Mouse (Mus musculus): ENCODE measurements around the gene Med7. TPM values are rescaled to one million over a fixed set of nuclear protein-coding genes. Genes with fewer than 3 reads are reported as not detected.

Gene Med7
- 35.0 and 43.6 TPM in 2 replicates for total RNA-seq (2017)

DNA sequence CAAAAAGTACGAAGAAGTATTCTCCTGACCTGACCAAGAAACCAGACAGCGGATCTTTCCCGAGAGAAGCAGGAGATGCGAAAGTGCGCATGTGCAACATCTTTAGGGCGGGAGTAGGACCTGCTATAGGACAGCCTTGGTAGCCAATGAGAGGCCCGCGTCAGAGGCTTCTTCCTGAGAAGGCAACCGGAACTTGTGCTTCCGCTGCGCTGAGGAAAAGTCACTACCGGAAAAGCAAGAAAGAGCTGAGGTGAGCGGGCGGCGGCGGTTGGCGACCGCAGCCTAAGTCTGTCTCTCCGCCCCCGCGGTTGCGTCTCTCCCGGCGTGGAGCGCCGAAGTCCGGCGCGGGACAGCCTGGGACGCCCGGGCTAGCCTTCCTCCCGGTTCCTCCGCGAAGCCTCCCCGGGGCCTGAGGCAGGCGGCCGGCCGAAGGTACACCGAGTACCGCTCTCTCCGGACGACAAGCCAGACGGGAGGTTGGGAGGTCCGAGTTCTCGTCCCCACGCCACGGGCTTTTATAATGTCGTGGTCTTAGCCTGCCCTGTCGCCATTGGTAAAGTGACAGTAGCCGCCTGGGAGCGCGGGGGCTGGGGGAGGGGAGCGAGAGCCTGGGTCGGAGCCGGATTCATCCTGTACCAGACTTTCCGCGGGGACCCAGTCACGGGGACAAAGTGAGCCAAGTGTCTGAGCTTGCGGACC is at the start of gene Med7:
Med7 (plus strand) TSS at position 166 of the 699 bp plus-strand sequence.
- peak; percentile 99 for ATAC-seq (ENCODE audit: extremely low read depth, insufficient number of reproducible peaks, low FRiP score, poor library complexity, severe bottlenecking)

GRCm38 (mm10) chr11:46387061-46387460 is 49.7 kb upstream of the Med7 start:
- ATAC-seq (ENCODE audit: extremely low read depth, insufficient number of reproducible peaks, low FRiP score, poor library complexity, severe bottlenecking): no peak

DNA sequence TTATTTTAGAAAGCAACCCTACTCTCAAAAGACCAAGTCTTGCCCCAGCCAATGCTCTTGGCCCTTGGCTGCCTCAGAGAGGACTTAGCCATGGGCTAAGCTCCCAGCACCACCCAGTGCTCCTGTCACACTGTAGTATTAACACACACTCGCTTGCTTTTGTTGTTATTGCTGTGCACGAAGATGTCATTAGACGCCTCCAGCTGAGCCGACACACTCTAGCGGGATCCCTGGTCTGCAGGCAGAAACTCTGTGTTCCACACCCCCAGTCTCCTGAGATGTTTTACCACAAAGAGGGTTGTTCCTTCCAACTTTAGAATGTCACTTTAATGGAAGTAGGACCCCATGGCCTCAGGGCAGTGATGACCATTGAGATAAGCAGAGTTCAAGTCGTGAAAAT is 48.3 kb upstream of the Med7 start:
- no peak for ATAC-seq (ENCODE audit: extremely low read depth, insufficient number of reproducible peaks, low FRiP score, poor library complexity, severe bottlenecking)

- peak; percentile 48; the same call in 1 of the 2 replicates for ATAC-seq (ENCODE audit: extremely low read depth, insufficient number of reproducible peaks, low FRiP score, poor library complexity, severe bottlenecking)
Observed at GRCm38 (mm10) chr11:46389336-46390117, 47.2 kb upstream of the Med7 start, which contains the start of gene Itk. Gene Itk (minus strand): TSS chr11:46389515.

DNA sequence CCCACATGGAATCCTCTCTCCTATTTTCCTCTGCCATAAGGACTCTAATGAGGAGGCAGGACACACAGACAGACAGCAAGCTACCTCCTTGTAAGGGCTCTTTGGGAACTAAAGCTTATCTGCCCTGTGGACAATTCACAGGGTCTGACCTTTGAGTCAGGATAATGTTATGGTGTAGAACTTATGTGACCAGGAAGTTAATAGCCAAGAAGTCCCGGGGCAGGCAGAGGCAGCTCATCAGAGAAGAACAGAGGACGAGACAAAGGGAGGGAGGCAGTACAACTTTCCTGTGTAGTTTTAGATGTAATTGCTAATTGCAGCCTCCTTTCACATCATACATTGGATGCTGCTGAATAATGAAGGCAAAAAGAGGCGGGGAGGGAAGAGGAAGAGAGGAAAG is 46.1 kb upstream of the Med7 start:
- ATAC-seq (ENCODE audit: extremely low read depth, insufficient number of reproducible peaks, low FRiP score, poor library complexity, severe bottlenecking): no peak

DNA sequence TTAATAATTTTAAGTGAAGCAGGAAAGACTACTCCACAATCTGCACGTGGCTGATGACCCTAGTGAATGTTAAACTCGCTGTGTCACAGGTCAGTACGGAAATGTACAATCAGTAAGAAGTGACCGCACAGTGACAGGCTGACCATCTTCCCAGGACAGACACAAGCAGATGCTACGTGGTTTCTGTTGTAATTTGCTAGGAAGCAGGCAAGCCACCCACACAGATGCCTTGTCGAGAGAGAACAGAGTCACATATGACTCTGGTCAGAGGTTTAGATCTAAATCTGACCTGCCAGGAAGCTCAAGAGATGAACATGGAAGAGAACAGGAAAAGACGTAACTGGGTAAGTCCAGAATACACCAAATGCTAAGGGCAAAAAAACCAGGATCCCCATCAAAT is 43.8 kb upstream of the Med7 start:
- ATAC-seq (ENCODE audit: extremely low read depth, insufficient number of reproducible peaks, low FRiP score, poor library complexity, severe bottlenecking): no peak

DNA sequence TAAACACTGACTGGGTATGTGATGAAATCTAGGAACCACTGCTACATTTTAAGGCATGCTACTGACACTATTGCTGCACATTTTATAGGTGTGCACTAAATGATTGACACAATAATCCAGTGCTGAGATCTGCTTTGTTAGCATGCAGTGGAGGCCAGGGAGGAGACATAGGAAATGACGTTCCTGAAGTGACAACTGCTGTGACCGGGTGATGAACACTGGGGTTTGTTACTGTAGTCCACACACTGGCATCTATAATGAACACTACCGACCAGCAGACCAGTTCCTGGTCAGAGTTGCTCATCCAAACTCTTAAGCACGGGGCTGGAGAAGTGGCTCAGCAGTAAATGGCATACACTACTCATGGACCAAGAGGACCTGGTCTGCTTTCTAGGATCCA is 43.3 kb upstream of the Med7 start:
- no peak for ATAC-seq (ENCODE audit: extremely low read depth, insufficient number of reproducible peaks, low FRiP score, poor library complexity, severe bottlenecking)

- no peak for ATAC-seq (ENCODE audit: extremely low read depth, insufficient number of reproducible peaks, low FRiP score, poor library complexity, severe bottlenecking)
Observed at GRCm38 (mm10) chr11:46395088-46395487, 41.6 kb upstream of the Med7 start.

- ATAC-seq (ENCODE audit: extremely low read depth, insufficient number of reproducible peaks, low FRiP score, poor library complexity, severe bottlenecking): no peak
Observed at GRCm38 (mm10) chr11:46395698-46396097, 41.0 kb upstream of the Med7 start.

- no peak for ATAC-seq (ENCODE audit: extremely low read depth, insufficient number of reproducible peaks, low FRiP score, poor library complexity, severe bottlenecking)
Observed at GRCm38 (mm10) chr11:46396167-46396859, 40.4 kb upstream of the Med7 start, which contains the start of gene Fam71b. Gene Fam71b (plus strand): TSS chr11:46396559.

GRCm38 (mm10) chr11:46396860-46397179 is 39.9 kb upstream of the Med7 start:
- ATAC-seq (ENCODE audit: extremely low read depth, insufficient number of reproducible peaks, low FRiP score, poor library complexity, severe bottlenecking): no peak

DNA sequence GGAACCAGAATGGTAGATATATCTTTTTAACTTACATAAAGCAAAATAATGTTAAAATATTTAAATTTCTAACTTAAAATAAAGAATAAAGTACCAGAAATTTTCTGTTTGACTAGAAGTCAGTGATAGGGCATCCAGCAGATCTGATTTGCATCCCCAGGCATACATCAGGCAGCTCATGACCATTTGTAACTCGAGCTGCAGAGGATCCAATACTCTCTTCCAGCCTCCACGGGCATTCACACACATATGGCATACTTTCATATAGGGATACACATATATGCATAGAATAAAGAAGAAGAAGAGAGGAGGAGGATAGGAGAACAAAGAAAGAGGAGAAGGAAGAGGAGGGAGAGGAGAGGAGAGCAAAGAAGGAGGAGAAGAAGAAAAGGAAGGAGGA is 38.8 kb upstream of the Med7 start:
- ATAC-seq (ENCODE audit: extremely low read depth, insufficient number of reproducible peaks, low FRiP score, poor library complexity, severe bottlenecking): no peak

DNA sequence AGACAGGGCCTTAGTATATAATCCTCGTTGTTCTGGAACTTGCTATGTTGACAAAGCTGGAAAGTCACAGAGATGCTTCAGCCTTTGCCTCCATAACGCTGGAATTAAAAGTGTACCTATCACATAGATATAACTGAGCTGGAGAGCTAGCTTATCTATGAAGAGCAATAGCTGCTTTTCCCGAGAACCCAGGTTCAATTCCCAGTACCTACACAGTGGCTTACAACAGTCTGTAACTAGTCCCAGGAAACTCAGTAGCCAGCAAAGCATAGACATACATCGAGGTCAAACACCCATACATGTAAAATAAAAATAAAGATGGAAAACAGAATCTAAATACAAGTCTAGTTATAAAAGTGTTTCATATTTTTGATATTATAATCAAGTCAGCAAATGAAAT is 38.3 kb upstream of the Med7 start:
- no peak for ATAC-seq (ENCODE audit: extremely low read depth, insufficient number of reproducible peaks, low FRiP score, poor library complexity, severe bottlenecking)

- peak; percentile 81 for ATAC-seq (ENCODE audit: extremely low read depth, insufficient number of reproducible peaks, low FRiP score, poor library complexity, severe bottlenecking)
Observed at GRCm38 (mm10) chr11:46398933-46399383, 37.8 kb upstream of the Med7 start.

- ATAC-seq (ENCODE audit: extremely low read depth, insufficient number of reproducible peaks, low FRiP score, poor library complexity, severe bottlenecking): no peak
Observed at GRCm38 (mm10) chr11:46401555-46401954, 35.2 kb upstream of the Med7 start.

- no peak for ATAC-seq (ENCODE audit: extremely low read depth, insufficient number of reproducible peaks, low FRiP score, poor library complexity, severe bottlenecking)
Observed at GRCm38 (mm10) chr11:46404986-46405385, 31.7 kb upstream of the Med7 start.

DNA sequence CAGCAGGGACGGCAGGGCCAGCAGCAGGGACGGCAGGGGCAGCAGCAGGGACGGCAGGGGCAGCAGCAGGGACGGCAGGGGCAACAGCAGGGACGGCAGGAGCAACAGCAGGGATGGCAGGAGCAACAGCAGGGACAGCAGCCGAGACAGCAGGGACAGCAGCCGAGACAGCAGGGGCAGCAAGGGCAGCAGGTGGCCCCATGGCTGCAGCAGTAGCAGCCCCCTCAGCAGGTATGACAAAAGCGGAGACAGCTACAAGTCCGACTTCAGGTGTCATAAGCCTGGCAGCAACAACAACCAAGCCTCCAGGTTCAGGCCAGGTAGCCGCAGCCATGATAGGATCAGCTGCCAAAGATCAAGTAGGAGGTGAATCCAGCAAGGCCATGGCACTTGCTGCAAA is 30.0 kb upstream of the Med7 start:
- no peak for ATAC-seq (ENCODE audit: extremely low read depth, insufficient number of reproducible peaks, low FRiP score, poor library complexity, severe bottlenecking)

DNA sequence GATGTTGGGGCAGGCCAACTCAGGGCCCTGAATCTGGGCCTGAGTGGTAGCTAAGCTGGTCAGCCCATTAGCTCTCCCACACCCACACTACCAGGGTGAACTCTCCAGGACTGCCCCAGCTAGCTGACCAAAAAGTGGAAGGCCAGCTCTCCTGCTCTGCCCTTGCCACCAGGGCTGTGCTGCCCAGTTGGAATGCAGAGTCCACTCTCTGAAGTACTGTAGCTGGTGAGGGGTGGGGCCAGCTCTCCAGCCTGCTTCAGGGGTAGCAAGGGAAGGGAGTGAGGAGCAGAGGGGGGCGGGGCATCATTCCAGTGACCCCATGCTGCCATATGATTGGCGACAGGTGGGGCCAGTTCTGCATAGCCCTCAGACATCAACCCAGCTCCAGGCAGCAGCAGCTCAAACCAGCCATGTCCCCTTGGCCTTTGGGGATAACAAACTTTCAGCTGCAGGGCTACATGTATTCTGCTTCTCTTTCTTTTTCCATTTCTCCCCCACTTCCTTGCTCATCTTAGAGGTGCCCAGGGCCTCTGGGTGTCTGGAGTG is 26.6 kb upstream of the Med7 start:
- ATAC-seq (ENCODE audit: extremely low read depth, insufficient number of reproducible peaks, low FRiP score, poor library complexity, severe bottlenecking): peak; percentile 3; the same call in 1 of the 2 replicates

- no peak for ATAC-seq (ENCODE audit: extremely low read depth, insufficient number of reproducible peaks, low FRiP score, poor library complexity, severe bottlenecking)
Observed at GRCm38 (mm10) chr11:46418438-46418837, 18.3 kb upstream of the Med7 start.

Data from neutrophil, adult 5-6 weeks (primary cell).